Mouse (Mus musculus) MEL (cell line): ENCODE measurements around the gene Hist1h2be.

Experiments used
- CTCF ChIP-seq, 3 experiments: IDR thresholded peaks in 2 of 3; conservative IDR thresholded peaks in 1 of 3; 2 replicates each; pipeline ENCODE4 v1.5.1; 2011 to 2012; ENCODE audit warnings: low read length in 3 of 3, low read depth in 2 of 3, mild to moderate bottlenecking in 2 of 3, improper control_type of control experiment in 1 of 3, inconsistent platforms in 1 of 3, mixed read lengths in 1 of 3, moderate library complexity in 1 of 3; ENCODE audit not compliant: control insufficient read depth in 1 of 3, insufficient read depth in 1 of 3, poor library complexity in 1 of 3, severe bottlenecking in 1 of 3
- GATA1 ChIP-seq: IDR thresholded peaks from 2 replicates; pipeline ENCODE4 v1.6.1; 2011; ENCODE audit warnings: low read depth, low read length, improper control_type of control experiment
- POLR2A ChIP-seq, 2 experiments: IDR thresholded peaks; 2 replicates each; pipeline ENCODE4 v1.6.1; 2011 to 2012; ENCODE audit warnings: low read length in 2 of 2, mild to moderate bottlenecking in 2 of 2, control low read depth in 1 of 2, improper control_type of control experiment in 1 of 2, low read depth in 1 of 2, moderate library complexity in 1 of 2; ENCODE audit not compliant: control insufficient read depth in 1 of 2, insufficient read depth in 1 of 2, poor library complexity in 1 of 2

- no peak for TF ChIP-seq CTCF (IDR thresholded peaks at IDR 0.05 in 2 of 3, conservative IDR thresholded peaks at IDR 0.05 in 1 of 3; ENCODE audit: control insufficient read depth in 1 of 3, insufficient read depth in 1 of 3, low read depth in 2 of 3, low read length in 3 of 3, poor library complexity in 1 of 3, severe bottlenecking in 1 of 3)
- no peak for TF ChIP-seq GATA1
- TF ChIP-seq POLR2A (IDR thresholded peaks at IDR 0.05; ENCODE audit: control insufficient read depth in 1 of 2, insufficient read depth in 1 of 2, low read depth in 1 of 2, low read length in 2 of 2, poor library complexity in 1 of 2), result peak in 1 of 2 experiments; percentile 6; a peak in 1 of 4 replicates
Measured at GRCm38 (mm10) chr13:23582219-23583056, 38.5 kb downstream of the Hist1h2be start.
